Mouse (Mus musculus) limb, embryonic 15.5 days (tissue): ENCODE results near the gene Cyp24a1. TPM values are rescaled to one million over a fixed set of nuclear protein-coding genes. Genes with fewer than 3 reads are reported as not detected.
A peak's percentile ranks its signal among the peaks of the same experiment; 100 is the strongest.

Experiments used
- ATAC-seq: fragments of 200-750 bp; cut with Nextera tagmentation; 2 replicates; pipeline ENCODE4 v1.8.0; 2017; ENCODE audit warnings: low read depth, moderate TSS enrichment; ENCODE audit not compliant: insufficient number of reproducible peaks, low FRiP score, low TSS enrichment
- H3K27ac ChIP-seq: fragments of 300-500 bp; sonication (generic); 2 replicates; pipeline ENCODE4 v1.5.1; 2015; ENCODE audit warnings: moderate library complexity, mild to moderate bottlenecking, inconsistent platforms
- H3K27me3 ChIP-seq: fragments of 300-500 bp; sonication (generic); 2 replicates; pipeline ENCODE4 v1.6.1; 2015; ENCODE audit warnings: inconsistent platforms
- H3K36me3 ChIP-seq: fragments of 300-500 bp; sonication (generic); 2 replicates; pipeline ENCODE4 v1.6.1; 2015; ENCODE audit warnings: inconsistent platforms
- H3K4me1 ChIP-seq: fragments of 300-500 bp; sonication (generic); 2 replicates; pipeline ENCODE4 v1.6.1; 2015; ENCODE audit warnings: inconsistent platforms
- H3K4me2 ChIP-seq: fragments of 300-500 bp; sonication (generic); 2 replicates; pipeline ENCODE4 v1.6.1; 2015; ENCODE audit warnings: mild to moderate bottlenecking, inconsistent platforms
- H3K4me3 ChIP-seq: fragments of 300-500 bp; sonication (generic); 2 replicates; pipeline ENCODE4 v1.5.1; 2015; ENCODE audit warnings: mild to moderate bottlenecking, inconsistent platforms
- H3K9ac ChIP-seq: fragments of 300-500 bp; sonication (generic); 2 replicates; pipeline ENCODE4 v1.6.1; 2015; ENCODE audit warnings: inconsistent platforms
- H3K9me3 ChIP-seq: fragments of 300-500 bp; sonication (generic); 2 replicates; pipeline ENCODE4 v1.6.1; 2016; ENCODE audit warnings: inconsistent platforms
- WGBS: fragments of 180-500 bp; shearing (Covaris S2); methylation state at CpG from one replicate; pipeline ENCODE4 v1.1.7; 2015; 5-methylcytosine and 5-hydroxymethylcytosine counted together
- polyA plus RNA-seq: library from polyadenylated mRNA; unstranded; fragments of >200 nt; fragmentation: Nextera tagmentation; extraction: Ambion mirVana; gene quantifications from 2 replicates; pipeline ENCODE4 v1.2.1, GENCODE M21; 2015

Gene Cyp24a1
- polyA plus RNA-seq, 1 experiment from 2014 or later, result not detected

GRCm38 (mm10) chr2:170526513-170526912 lies 29.6 kb upstream of the Cyp24a1 start:
- Histone ChIP-seq H3K9me3 (no peaks in the 10 kb centered on the region), H3K4me3 (no peak overlapping the region), H3K4me1 (peaks cover 4% of the 10 kb centered on the region; the same call in 1 of the 2 replicates), H3K27ac (no peak overlapping the region), H3K4me2 (no peak overlapping the region), H3K36me3 (no peaks in the 10 kb centered on the region), H3K27me3 (0 out of 2 replicates have a peak, but pooled peaks cover 2% of the 10 kb centered on the region), H3K9ac (no peak overlapping the region)
- ATAC-seq, result no peak
- 73% methylated on average over 8 of the region's 8 CpGs for WGBS

- no peak overlapping the region for H3K9ac ChIP-seq
These were observed 23.5 kb upstream of the Cyp24a1 start for GRCm38 (mm10) chr2:170520321-170520971.

GRCm38 (mm10) chr2:170513756-170514155 lies 16.8 kb upstream of the Cyp24a1 start:
- Histone ChIP-seq H3K27me3 (no peaks in the 10 kb centered on the region), H3K4me2 (no peak overlapping the region), H3K36me3 (peaks cover 22% of the 10 kb centered on the region), H3K9ac (no peak overlapping the region), H3K4me1 (peaks cover 20% of the 10 kb centered on the region), H3K9me3 (no peaks in the 10 kb centered on the region), H3K4me3 (no peak overlapping the region), H3K27ac (no peak overlapping the region)
- no peak for ATAC-seq
- WGBS, result 82% methylated on average over 12 of the region's 12 CpGs

More at GRCm38 (mm10) chr2:170520321-170520971, 23.5 kb upstream of the Cyp24a1 start:
- ATAC-seq, result no peak
- Histone ChIP-seq H3K9me3 (no peaks in the 10 kb centered on the region), H3K4me1 (no peaks in the 10 kb centered on the region), H3K27ac (no peak overlapping the region), H3K36me3 (peaks cover 31% of the 10 kb centered on the region), H3K4me3 (no peak overlapping the region), H3K27me3 (no peaks in the 10 kb centered on the region), H3K4me2 (no peak overlapping the region)
- WGBS, result 5% methylated on average over 7 of the region's 7 CpGs

GRCm38 (mm10) chr2:170511073-170511891 lies 14.3 kb upstream of the Cyp24a1 start:
- Histone ChIP-seq H3K4me2 (peak overlapping the region; percentile 67), H3K36me3 (peaks cover under 1% of the 10 kb centered on the region; the same call in 1 of the 2 replicates), H3K4me1 (peaks cover 29% of the 10 kb centered on the region), H3K27me3 (no peaks in the 10 kb centered on the region), H3K9me3 (no peaks in the 10 kb centered on the region), H3K27ac (peak overlapping the region; percentile 88), H3K4me3 (peak overlapping the region; percentile 98), H3K9ac (peak overlapping the region; percentile 95)
- peak; percentile 25; the same call in 1 of the 2 replicates for ATAC-seq
- under 1% methylated on average over 54 of the region's 69 CpGs for whole genome bisulfite sequencing

- H3K9me3 ChIP-seq, result no peaks in the 10 kb centered on the region
- peaks cover 29% of the 10 kb centered on the region for H3K4me1 ChIP-seq
- WGBS, result 3% methylated on average over 12 of the region's 12 CpGs
- no peak overlapping the region for H3K9ac ChIP-seq
- peak overlapping the region; percentile 32 for H3K4me3 ChIP-seq
- H3K36me3 ChIP-seq, result no peaks in the 10 kb centered on the region
- no peaks in the 10 kb centered on the region for H3K27me3 ChIP-seq
- H3K4me2 ChIP-seq, result peak overlapping the region; percentile 48
- H3K27ac ChIP-seq, result no peak overlapping the region
- ATAC-seq, result no peak
These were observed 11.9 kb upstream of the Cyp24a1 start for GRCm38 (mm10) chr2:170508821-170509220.

- Histone ChIP-seq H3K9ac (no peak overlapping the region), H3K36me3 (no peaks in the 10 kb centered on the region), H3K4me1 (peaks cover 25% of the 10 kb centered on the region), H3K27me3 (peaks cover 5% of the 10 kb centered on the region), H3K4me2 (no peak overlapping the region), H3K4me3 (no peak overlapping the region), H3K9me3 (no peaks in the 10 kb centered on the region), H3K27ac (no peak overlapping the region)
- no peak for ATAC-seq
- WGBS, result 9% methylated on average over 10 of the region's 10 CpGs
These were observed 10.8 kb upstream of the Cyp24a1 start for GRCm38 (mm10) chr2:170507734-170508133.

GRCm38 (mm10) chr2:170503983-170504382 lies 7.0 kb upstream of the Cyp24a1 start:
- Histone ChIP-seq H3K4me1 (peaks cover 11% of the 10 kb centered on the region; the same call in 1 of the 2 replicates), H3K4me3 (no peak overlapping the region), H3K9me3 (no peaks in the 10 kb centered on the region), H3K27me3 (peaks cover 23% of the 10 kb centered on the region), H3K36me3 (no peaks in the 10 kb centered on the region), H3K9ac (no peak overlapping the region), H3K27ac (no peak overlapping the region), H3K4me2 (no peak overlapping the region)
- 24% methylated on average over 4 of the region's 4 CpGs for WGBS
- ATAC-seq, result no peak

GRCm38 (mm10) chr2:170503343-170503742 lies 6.4 kb upstream of the Cyp24a1 start:
- WGBS, result 48% methylated on average over 8 of the region's 8 CpGs
- no peak for ATAC-seq

GRCm38 (mm10) chr2:170498011-170498410 lies 1.1 kb upstream of the Cyp24a1 start:
- Histone ChIP-seq H3K27ac (no peak overlapping the region), H3K9me3 (no peaks in the 10 kb centered on the region), H3K4me2 (no peak overlapping the region), H3K27me3 (peaks cover 80% of the 10 kb centered on the region), H3K4me1 (peaks cover 27% of the 10 kb centered on the region), H3K36me3 (no peaks in the 10 kb centered on the region), H3K9ac (no peak overlapping the region), H3K4me3 (no peak overlapping the region)
- WGBS, result 21% methylated on average over 8 of the region's 8 CpGs
- ATAC-seq, result no peak

More at GRCm38 (mm10) chr2:170503343-170503742, 6.4 kb upstream of the Cyp24a1 start:
- Histone ChIP-seq H3K4me1 (peaks cover 6% of the 10 kb centered on the region; the same call in 1 of the 2 replicates), H3K36me3 (no peaks in the 10 kb centered on the region), H3K27ac (no peak overlapping the region), H3K9me3 (no peaks in the 10 kb centered on the region), H3K4me3 (no peak overlapping the region), H3K9ac (no peak overlapping the region), H3K27me3 (peaks cover 29% of the 10 kb centered on the region), H3K4me2 (no peak overlapping the region)

GRCm38 (mm10) chr2:170496154-170496930 lies 603 bp downstream of the Cyp24a1 start, which contains the start of gene Pfdn4:
TSS of gene Pfdn4 (plus strand) at chr2:170496428.
- Histone ChIP-seq H3K4me1 (peaks cover 27% of the 10 kb centered on the region), H3K36me3 (no peaks in the 10 kb centered on the region), H3K27me3 (peaks cover 81% of the 10 kb centered on the region), H3K4me2 (peak within 1 kb of the TSS; percentile 49), H3K9ac (no peak within 1 kb of the TSS), H3K9me3 (no peaks in the 10 kb centered on the region), H3K27ac (no peak within 1 kb of the TSS), H3K4me3 (peak within 1 kb of the TSS; percentile 24)
- no peak for ATAC-seq
- WGBS, result 1% methylated on average over 46 of the region's 46 CpGs
